Mouse (Mus musculus): Measurements from ENCODE around the gene Tap2.

- TF ChIP-seq CTCF (IDR thresholded peaks at IDR 0.05; ENCODE audit: low read depth), result no peak
- no peak for TF ChIP-seq EP300 (IDR thresholded peaks at IDR 0.05; ENCODE audit: low read depth)
These were observed 10.6 kb downstream of the Tap2 start for GRCm38 (mm10) chr17:34213936-34214335.

Measured in heart, postnatal 0 days (tissue).